13 mouse cellular contexts compared by ENCODE assay signal in the genomic region with DNA sequence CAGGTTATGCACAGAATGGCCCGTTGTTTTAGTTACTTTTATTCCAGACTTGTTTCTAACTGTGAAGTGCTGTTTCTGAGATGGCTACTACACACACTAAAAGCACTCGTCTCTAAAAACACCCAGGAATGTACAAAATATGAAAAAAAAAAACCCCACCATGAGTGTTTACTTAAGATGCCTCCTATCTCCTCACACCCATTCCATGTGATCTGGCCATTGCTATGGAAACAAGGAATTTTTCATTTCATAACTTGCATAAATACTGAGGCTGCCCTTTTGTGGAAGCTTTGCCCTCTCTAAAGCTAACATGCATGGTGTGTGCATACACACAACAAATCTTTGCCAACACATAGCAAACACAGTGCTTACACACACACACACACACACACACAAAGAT.
"Had no signal": no experiment of that assay in that cellular context is flagged by ENCODE, and none has a peak within 500 bp of the region (broad histone marks: within the 10 kb centered on the region; RNA-seq: fewer than 3 reads in every experiment).

No protein-coding gene starts in this region.

- H3K27ac ChIP-seq: limb, embryonic 10.5 days; liver, embryonic 13.5 days; midbrain, embryonic 10.5 days; neural tube, embryonic 15.5 days had no signal

- DNase-seq: kidney, adult 18-20 months; kidney, postnatal 10 days; kidney, postnatal 4 days; liver, embryonic 13.5 days; liver, postnatal 0 days; midbrain, embryonic 14.5 days; right cerebral cortex, adult 18-20 months; right cerebral cortex, postnatal 25 days; thymus, postnatal 4 days had no signal

- H3K4me1 ChIP-seq: midbrain, embryonic 10.5 days; neural tube, embryonic 15.5 days had no signal

- ATAC-seq: liver, postnatal 0 days had no signal

- H3K4me3 ChIP-seq: limb, embryonic 10.5 days; liver, embryonic 13.5 days; midbrain, embryonic 10.5 days; myocyte; neural tube, embryonic 15.5 days had no signal

- H3K9ac ChIP-seq: liver, embryonic 13.5 days; liver, postnatal 0 days; neural tube, embryonic 15.5 days had no signal

- H3K27me3 ChIP-seq: liver, embryonic 13.5 days; neural tube, embryonic 15.5 days had no signal

- H3K9me3 ChIP-seq: limb, embryonic 10.5 days; liver, embryonic 13.5 days; midbrain, embryonic 10.5 days; neural tube, embryonic 15.5 days had no signal

- H3K36me3 ChIP-seq: limb, embryonic 10.5 days; liver, embryonic 13.5 days; midbrain, embryonic 10.5 days; neural tube, embryonic 15.5 days had no signal

- H3K4me2 ChIP-seq: liver, embryonic 13.5 days; neural tube, embryonic 15.5 days had no signal
